Mouse (Mus musculus) fat pad, adult 2 months (tissue): Measurements from ENCODE around the gene Phospho1.
"Not testable (repeated sequence)": the region's sequence is repeated elsewhere in the genome, so short reads cannot be mapped to it uniquely, and the experiment has no call there.

Source experiments
- DNase-seq: peaks from one replicate; pipeline ENCODE4 v3.0.0-alpha.2; 2011; ENCODE audit warnings: low read depth, low spot score; ENCODE audit errors: extremely low read depth

Phospho1 gene

DNA sequence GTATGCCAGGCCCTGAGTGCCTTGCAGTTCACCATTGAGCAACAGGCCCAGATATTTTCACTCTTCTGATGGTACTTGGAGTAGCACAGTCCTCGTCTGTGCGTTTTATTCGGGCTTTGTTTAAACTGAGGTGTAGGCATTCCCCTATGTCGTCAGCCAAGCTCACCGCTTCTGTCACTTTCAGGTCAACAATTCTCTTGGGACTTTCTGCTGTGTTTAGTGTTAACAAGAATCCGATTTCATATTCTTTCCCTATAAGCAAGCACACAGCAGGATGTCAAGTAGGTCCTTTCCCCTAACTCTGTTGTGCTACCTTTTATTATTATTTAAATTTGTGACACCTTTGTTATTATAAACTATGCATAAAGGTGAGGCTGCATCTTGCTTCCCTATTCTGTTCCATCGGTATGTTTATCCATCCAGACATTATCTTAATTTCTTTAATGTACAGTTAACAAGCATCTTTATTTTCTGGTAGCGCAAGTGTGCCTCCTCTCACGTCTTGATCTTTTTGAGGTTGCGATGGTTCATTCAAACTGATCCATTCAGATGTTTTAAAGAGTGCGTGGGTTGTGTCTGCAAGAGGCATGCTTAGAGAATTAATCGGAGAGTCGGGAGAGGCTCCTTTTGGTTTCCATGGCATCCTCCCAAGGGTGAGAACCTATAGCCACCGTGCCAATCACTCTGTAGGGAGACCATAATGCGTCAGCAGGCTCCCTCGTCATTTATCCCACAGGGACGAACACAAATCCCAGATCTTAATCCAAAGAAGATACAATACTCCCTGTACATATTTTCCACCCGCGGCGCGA is 33.6 kb downstream of the Phospho1 start:
- no peak for DNase-seq

DNA sequence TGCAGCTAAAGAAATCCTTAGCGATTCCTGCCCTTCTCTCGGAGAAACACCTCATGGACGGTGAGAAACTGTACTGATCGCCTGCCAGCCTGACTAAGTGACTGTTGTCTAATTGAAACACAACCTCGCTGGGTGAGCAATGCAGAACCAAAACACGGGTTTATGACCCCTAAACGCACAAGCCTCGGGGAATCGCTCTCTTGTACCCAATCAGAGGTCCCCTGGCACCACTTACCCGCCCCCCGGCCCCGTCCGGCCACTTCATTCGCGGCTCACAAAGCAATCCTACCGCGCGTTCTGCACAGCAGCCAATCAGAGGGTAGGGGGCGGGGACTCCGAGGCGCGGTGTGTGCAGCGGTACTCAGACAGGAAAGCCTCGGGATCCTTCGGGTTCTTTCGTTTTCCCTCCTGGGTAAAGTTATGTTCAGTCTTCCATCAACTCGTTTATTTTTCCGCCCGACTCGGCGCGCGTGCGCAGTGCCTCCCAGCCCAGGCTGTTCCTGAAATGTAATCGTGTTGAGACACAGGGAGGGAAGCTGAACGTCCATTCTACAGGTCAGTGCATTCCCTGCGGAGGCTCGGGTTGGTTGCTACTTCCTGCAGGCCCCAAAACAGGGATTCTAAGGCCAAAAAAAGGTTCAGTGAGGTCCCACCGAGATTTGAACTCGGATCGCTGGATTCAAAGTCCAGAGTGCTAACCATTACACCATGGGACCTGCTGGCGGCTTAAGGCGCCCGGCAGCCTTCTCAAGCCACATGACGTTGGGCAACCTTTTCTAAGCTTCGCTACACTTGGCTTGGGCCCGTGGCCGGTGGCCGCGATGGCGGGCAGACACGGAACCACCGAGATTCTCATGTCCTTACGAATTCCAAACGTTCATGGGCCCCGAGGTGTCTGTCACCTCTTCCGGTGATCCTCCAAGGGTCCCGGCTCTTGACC is 34.5 kb downstream of the Phospho1 start:
- peak; percentile 77 for DNase-seq

DNA sequence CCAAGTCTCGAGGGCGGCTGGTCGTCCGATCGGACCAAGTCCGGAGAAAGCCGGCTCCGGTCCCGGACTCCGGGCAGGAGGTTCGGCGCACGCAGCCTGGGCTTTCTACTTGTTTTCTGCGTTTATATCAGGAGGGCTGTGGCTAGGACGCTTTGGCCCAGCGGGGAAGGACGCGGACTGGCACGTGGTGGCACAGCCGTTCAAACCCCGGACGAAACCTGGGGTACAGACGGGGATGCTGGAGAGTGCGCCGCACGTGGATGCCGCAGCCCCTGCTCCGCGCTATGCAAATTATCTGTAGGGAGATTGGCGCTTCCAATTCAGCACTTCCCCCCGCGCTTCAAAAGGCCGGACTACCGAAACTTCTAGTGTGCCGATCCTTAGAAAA is 35.2 kb downstream of the Phospho1 start:
- DNase-seq, result no peak

DNA sequence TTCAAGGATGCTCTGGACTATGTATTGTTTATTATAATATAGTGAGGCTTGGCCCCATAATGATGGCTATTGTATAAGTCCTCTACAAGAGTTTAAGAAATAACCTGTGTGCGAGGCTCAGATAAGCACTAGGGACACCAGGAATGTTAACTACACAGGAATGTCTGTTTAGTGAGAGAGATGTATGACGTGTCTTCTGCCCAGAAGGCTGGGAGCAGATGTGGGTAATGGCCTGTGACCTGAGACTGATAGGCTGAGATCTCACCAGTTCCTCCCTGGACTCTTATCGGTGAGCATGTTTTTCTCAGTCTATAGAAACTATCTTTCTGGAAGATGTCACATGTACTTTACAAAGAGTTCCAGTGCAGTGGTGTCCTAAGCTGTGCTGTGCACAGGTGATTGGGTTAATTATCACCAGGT is 35.8 kb downstream of the Phospho1 start:
- DNase-seq, result no peak

DNA sequence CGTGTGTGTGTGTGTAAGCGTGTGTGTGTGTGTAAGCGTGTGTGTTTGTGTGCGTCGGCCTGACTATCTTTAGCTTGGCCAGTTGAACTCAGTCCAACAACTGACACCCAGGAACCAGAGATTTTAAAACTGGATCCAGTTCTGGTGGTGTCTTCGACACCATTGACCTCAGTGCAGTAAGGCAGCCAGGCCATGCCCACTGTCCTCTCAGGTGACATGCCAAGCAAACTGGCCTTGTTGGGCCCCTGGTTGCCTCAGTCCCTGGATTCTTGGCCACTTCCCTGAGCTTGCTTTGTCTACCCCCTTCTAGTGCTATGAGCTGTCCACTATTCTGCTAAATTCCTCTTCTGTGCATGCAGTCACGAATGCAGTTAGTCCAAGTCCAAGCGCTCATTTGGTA is 37.1 kb downstream of the Phospho1 start:
- no peak for DNase-seq

DNA sequence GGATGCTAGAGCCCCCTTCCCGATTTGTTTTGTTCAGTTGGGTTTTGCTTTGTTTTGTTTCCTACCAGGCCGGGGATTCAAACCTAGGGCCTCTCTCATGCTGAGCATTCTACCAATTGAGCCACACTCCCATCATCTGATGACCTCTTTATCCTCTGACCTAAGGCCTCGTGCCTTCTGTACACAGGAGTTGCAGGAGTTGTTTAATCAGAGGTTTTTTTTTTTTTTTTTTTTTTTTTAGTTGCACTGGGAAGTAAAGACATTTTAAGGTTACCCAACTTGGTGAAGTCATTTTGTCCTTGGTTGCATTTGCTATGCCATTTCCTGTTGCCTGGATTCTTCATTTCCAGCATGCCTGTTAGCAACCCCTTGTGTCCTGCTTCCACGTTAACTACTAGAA is 45.1 kb downstream of the Phospho1 start:
- DNase-seq, result no peak

DNA sequence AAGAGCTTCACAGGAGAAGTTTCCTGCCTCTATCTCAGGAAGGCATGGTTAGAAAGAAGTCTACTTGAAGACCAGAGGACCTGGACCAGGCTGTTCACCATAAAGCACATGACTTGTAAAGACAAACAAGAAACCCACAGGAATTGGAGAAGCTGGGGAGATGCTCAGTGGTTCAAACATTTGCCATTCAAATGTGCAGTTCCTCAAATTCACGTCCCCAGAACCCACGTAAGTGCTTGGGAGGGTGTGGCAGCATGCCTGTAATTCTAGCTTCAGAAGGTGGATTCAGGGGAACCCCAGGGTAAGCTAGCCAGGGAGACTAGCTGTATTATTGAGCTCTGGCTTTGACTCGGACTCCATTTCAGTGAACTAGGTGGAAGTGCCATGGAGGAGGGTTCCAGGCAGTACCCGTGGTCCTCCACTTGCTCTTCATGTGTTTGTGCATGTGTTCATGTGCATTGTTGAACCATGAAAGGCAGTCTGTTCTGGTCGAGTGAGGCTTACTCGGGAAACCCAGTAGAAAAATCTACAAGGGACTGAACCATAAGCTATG is 45.7 kb downstream of the Phospho1 start:
- no peak for DNase-seq

DNA sequence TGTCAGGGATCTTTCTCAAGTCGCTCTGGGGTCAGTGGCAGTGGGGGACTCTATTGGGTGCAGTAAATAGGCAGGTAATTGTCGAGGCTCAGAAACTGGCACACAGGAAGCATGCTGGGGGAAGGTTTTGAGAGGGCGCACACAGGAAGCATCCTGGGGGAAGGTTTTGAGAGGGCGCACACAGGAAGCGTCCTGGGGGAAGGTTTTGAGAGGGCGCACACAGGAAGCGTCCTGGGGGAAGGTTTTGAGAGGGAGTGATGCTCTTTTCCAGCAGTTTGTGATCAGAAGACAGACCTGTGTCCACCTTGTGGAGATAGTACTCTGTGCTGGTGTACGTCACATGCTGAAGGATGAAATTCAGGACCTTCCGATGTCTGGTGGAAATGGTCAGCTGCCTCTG is 51.5 kb downstream of the Phospho1 start:
- no peak for DNase-seq

DNA sequence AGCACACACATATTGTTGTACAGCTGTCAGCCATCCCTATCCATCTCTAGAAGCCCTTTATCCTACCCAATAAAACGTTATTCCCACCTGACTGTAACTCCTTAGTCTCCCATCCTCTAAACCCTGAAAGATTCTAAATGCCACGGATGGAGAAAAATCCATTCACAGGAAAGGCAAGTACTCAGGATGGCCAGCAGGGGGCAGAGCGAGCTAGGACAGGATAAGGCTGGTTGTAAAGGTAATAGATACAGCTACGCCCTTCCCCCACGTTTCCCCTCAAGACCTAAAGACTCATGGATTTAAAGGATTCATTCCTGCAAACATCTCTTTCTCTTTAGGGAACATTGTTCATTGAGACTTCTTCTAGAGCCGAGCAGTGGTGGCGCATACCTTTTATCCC is 52.0 kb downstream of the Phospho1 start:
- no peak for DNase-seq

DNA sequence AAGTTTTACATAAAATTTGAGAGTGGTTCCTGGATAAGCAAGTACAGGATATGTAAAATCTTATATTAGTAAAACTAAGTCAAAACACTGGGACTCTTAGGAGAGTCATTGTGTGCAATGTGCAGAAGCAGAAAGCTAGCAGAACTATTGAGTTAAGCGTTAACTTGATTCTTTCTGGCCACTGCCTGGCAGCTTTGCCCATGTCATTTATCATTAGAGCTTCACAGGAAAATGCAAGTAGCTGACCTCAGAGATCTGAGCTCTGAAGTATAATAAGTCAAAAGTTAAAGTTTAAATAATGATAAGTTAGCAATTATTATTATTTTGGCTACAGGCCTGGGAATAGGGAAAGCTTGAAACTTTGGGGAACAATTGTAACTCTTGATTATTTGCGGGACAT is 55.6 kb downstream of the Phospho1 start:
- DNase-seq, result not testable (repeated sequence)
